Mouse (Mus musculus) liver, embryonic 12.5 days (tissue): Measurements from ENCODE around the gene Nprl2. TPM values are rescaled to one million over a fixed set of nuclear protein-coding genes. Genes with fewer than 3 reads are reported as not detected.

Source experiments
- ATAC-seq: fragments of 200-750 bp; cut with Nextera tagmentation; 2 replicates; pipeline ENCODE4 v1.8.0; 2017; ENCODE audit warnings: moderate number of reproducible peaks, mild to moderate bottlenecking, moderate library complexity
- H3K27ac ChIP-seq: fragments of 300-500 bp; sonication (generic); 2 replicates; pipeline ENCODE4 v1.5.1; 2016; ENCODE audit warnings: mild to moderate bottlenecking
- H3K27me3 ChIP-seq: fragments of 300-500 bp; sonication (generic); replicated peaks from 2 replicates; pipeline ENCODE4 v1.6.1; 2016; ENCODE audit warnings: mild to moderate bottlenecking, moderate library complexity
- H3K36me3 ChIP-seq: fragments of 300-500 bp; sonication (generic); 2 replicates; pipeline ENCODE4 v1.6.1; 2016; ENCODE audit warnings: mild to moderate bottlenecking, moderate library complexity
- H3K4me1 ChIP-seq: fragments of 300-500 bp; sonication (generic); 2 replicates; pipeline ENCODE4 v1.6.1; 2016
- H3K4me2 ChIP-seq: fragments of 300-500 bp; sonication (generic); 2 replicates; pipeline ENCODE4 v1.6.1; 2016; ENCODE audit warnings: mild to moderate bottlenecking, moderate library complexity
- H3K4me3 ChIP-seq: fragments of 300-500 bp; sonication (generic); 2 replicates; pipeline ENCODE4 v1.5.1; 2016; ENCODE audit warnings: mild to moderate bottlenecking, moderate library complexity
- H3K9ac ChIP-seq: fragments of 300-500 bp; sonication (generic); 2 replicates; pipeline ENCODE4 v1.6.1; 2016; ENCODE audit warnings: mild to moderate bottlenecking, moderate library complexity
- H3K9me3 ChIP-seq: fragments of 300-500 bp; sonication (generic); replicated peaks from 2 replicates; pipeline ENCODE4 v1.6.1; 2016; ENCODE audit warnings: mild to moderate bottlenecking, moderate library complexity
- WGBS: fragments of 180-500 bp; shearing (Covaris S2); methylation state at CpG from one replicate; pipeline ENCODE4 v1.1.7; 2016; ENCODE audit not compliant: insufficient replicate concordance; 5-methylcytosine and 5-hydroxymethylcytosine counted together
- polyA plus RNA-seq: library from polyadenylated mRNA; unstranded; fragments of >200 nt; fragmentation: Nextera tagmentation; extraction: Ambion mirVana; gene quantifications from 2 replicates; pipeline ENCODE4 v1.2.1, GENCODE M21; 2016

Nprl2 gene
- polyA plus RNA-seq, 1 experiment from 2014 or later = 15.3 TPM

- peak overlapping the region; percentile 28; the same call in 1 of the 2 replicates for H3K27ac ChIP-seq
- H3K4me1 ChIP-seq = peaks cover 56% of the 10 kb centered on the region
- no peaks in the 10 kb centered on the region for H3K9me3 ChIP-seq
- H3K9ac ChIP-seq = no peak overlapping the region
- no peaks in the 10 kb centered on the region for H3K27me3 ChIP-seq
- WGBS = 63% methylated on average over 4 of the region's 4 CpGs
- no peak overlapping the region for H3K4me2 ChIP-seq
- ATAC-seq = no peak
- H3K4me3 ChIP-seq = no peak overlapping the region
- peaks cover 61% of the 10 kb centered on the region for H3K36me3 ChIP-seq
These were observed 1.6 kb upstream of the Nprl2 start for GRCm38 (mm10) chr9:107540420-107540819.

GRCm38 (mm10) chr9:107541005-107541404 is 1.0 kb upstream of the Nprl2 start:
- no peak; the same call in 1 of the 2 replicates for ATAC-seq
- peak overlapping the region; percentile 83; the same call in 1 of the 2 replicates for H3K27ac ChIP-seq
- peak overlapping the region; percentile 94 for H3K4me2 ChIP-seq
- WGBS = 41% methylated on average over 10 of the region's 10 CpGs
- H3K9me3 ChIP-seq = no peaks in the 10 kb centered on the region
- H3K4me3 ChIP-seq = peak overlapping the region; percentile 68
- H3K36me3 ChIP-seq = peaks cover 61% of the 10 kb centered on the region
- peaks cover 55% of the 10 kb centered on the region for H3K4me1 ChIP-seq
- H3K27me3 ChIP-seq = no peaks in the 10 kb centered on the region
- no peak overlapping the region for H3K9ac ChIP-seq

GRCm38 (mm10) chr9:107542352-107542686 is 293 bp downstream of the Nprl2 start:
- Histone ChIP-seq H3K4me3 (peak overlapping the region; percentile 68), H3K9ac (peak overlapping the region; percentile 75), H3K36me3 (peaks cover 52% of the 10 kb centered on the region), H3K4me1 (peaks cover 55% of the 10 kb centered on the region), H3K27me3 (no peaks in the 10 kb centered on the region), H3K4me2 (peak overlapping the region; percentile 94), H3K27ac (peak overlapping the region; percentile 83), H3K9me3 (no peaks in the 10 kb centered on the region)
- WGBS = 1% methylated on average over 11 of the region's 11 CpGs
- ATAC-seq = peak; percentile 25

GRCm38 (mm10) chr9:107542721-107543120 is 695 bp downstream of the Nprl2 start:
- 42% methylated on average over 8 of the region's 8 CpGs for WGBS
- peak overlapping the region; percentile 83 for H3K27ac ChIP-seq
- H3K9ac ChIP-seq = peak overlapping the region; percentile 75
- ATAC-seq = no peak
- no peaks in the 10 kb centered on the region for H3K9me3 ChIP-seq
- H3K4me3 ChIP-seq = peak overlapping the region; percentile 68
- peak overlapping the region; percentile 94 for H3K4me2 ChIP-seq
- H3K4me1 ChIP-seq = peaks cover 55% of the 10 kb centered on the region
- peaks cover 48% of the 10 kb centered on the region for H3K36me3 ChIP-seq
- no peaks in the 10 kb centered on the region for H3K27me3 ChIP-seq

- Histone ChIP-seq H3K4me1 (peaks cover 55% of the 10 kb centered on the region), H3K9ac (no peak overlapping the region), H3K27ac (no peak overlapping the region), H3K4me2 (peak overlapping the region; percentile 94), H3K9me3 (no peaks in the 10 kb centered on the region), H3K27me3 (peaks cover 3% of the 10 kb centered on the region), H3K4me3 (no peak overlapping the region; the same call in 1 of the 2 replicates), H3K36me3 (peaks cover 42% of the 10 kb centered on the region)
- 77% methylated on average over 11 of the region's 11 CpGs for WGBS
- no peak for ATAC-seq
These were observed 1.3 kb downstream of the Nprl2 start for GRCm38 (mm10) chr9:107543299-107543698.

- Histone ChIP-seq H3K4me1 (peaks cover 55% of the 10 kb centered on the region), H3K27ac (no peak overlapping the region), H3K9ac (no peak overlapping the region), H3K36me3 (peaks cover 33% of the 10 kb centered on the region), H3K27me3 (peaks cover 13% of the 10 kb centered on the region), H3K9me3 (no peaks in the 10 kb centered on the region), H3K4me3 (no peak overlapping the region), H3K4me2 (no peak overlapping the region)
- WGBS = 90% methylated on average over 17 of the region's 17 CpGs
- ATAC-seq = no peak
These were observed 2.2 kb downstream of the Nprl2 start for GRCm38 (mm10) chr9:107544196-107544700.

- Histone ChIP-seq H3K9me3 (no peaks in the 10 kb centered on the region), H3K27ac (no peak overlapping the region), H3K4me1 (peaks cover 53% of the 10 kb centered on the region), H3K4me3 (no peak overlapping the region), H3K4me2 (no peak overlapping the region), H3K9ac (no peak overlapping the region), H3K27me3 (peaks cover 17% of the 10 kb centered on the region), H3K36me3 (peaks cover 28% of the 10 kb centered on the region)
- WGBS = 88% methylated on average over 12 of the region's 12 CpGs
- no peak for ATAC-seq
These were observed 2.7 kb downstream of the Nprl2 start for GRCm38 (mm10) chr9:107544729-107545128.

GRCm38 (mm10) chr9:107545199-107545598 is 3.2 kb downstream of the Nprl2 start:
- H3K4me2 ChIP-seq = no peak overlapping the region
- H3K4me1 ChIP-seq = peaks cover 55% of the 10 kb centered on the region
- H3K27ac ChIP-seq = no peak overlapping the region
- H3K9ac ChIP-seq = no peak overlapping the region
- 77% methylated on average over 10 of the region's 10 CpGs for WGBS
- H3K9me3 ChIP-seq = no peaks in the 10 kb centered on the region
- peaks cover 23% of the 10 kb centered on the region for H3K36me3 ChIP-seq
- ATAC-seq = no peak
- H3K27me3 ChIP-seq = peaks cover 22% of the 10 kb centered on the region
- H3K4me3 ChIP-seq = no peak overlapping the region

- H3K4me3 ChIP-seq = no peak overlapping the region
- peaks cover 21% of the 10 kb centered on the region for H3K36me3 ChIP-seq
- H3K9ac ChIP-seq = no peak overlapping the region
- no peak overlapping the region for H3K27ac ChIP-seq
- 8% methylated on average over 3 of the region's 3 CpGs for WGBS
- peaks cover 26% of the 10 kb centered on the region for H3K27me3 ChIP-seq
- H3K4me2 ChIP-seq = no peak overlapping the region
- no peak for ATAC-seq
- H3K9me3 ChIP-seq = no peaks in the 10 kb centered on the region
- peaks cover 56% of the 10 kb centered on the region for H3K4me1 ChIP-seq
These were observed 3.6 kb downstream of the Nprl2 start for GRCm38 (mm10) chr9:107545602-107546001.

- no peak within 1 kb of the TSS; the same call in 1 of the 2 replicates for H3K9ac ChIP-seq
- H3K9me3 ChIP-seq = no peaks in the 10 kb centered on the region
- peak within 1 kb of the TSS; percentile 16; the same call in 1 of the 2 replicates for H3K4me3 ChIP-seq
- H3K4me1 ChIP-seq = peaks cover 60% of the 10 kb centered on the region
- peaks cover 21% of the 10 kb centered on the region for H3K36me3 ChIP-seq
- H3K4me2 ChIP-seq = peak within 1 kb of the TSS; percentile 64
- H3K27me3 ChIP-seq = peaks cover 40% of the 10 kb centered on the region
- H3K27ac ChIP-seq = no peak within 1 kb of the TSS
- peak; percentile 71 for ATAC-seq
- WGBS = 4% methylated on average over 20 of the region's 20 CpGs
These were observed 5.0 kb downstream of the Nprl2 start, which contains the start of gene Zmynd10 for GRCm38 (mm10) chr9:107547026-107547425. Gene Zmynd10 (plus strand): TSS chr9:107547298.

- Histone ChIP-seq H3K27me3 (peaks cover 45% of the 10 kb centered on the region), H3K36me3 (peaks cover 21% of the 10 kb centered on the region), H3K4me1 (peaks cover 61% of the 10 kb centered on the region), H3K4me2 (no peak overlapping the region), H3K9ac (no peak overlapping the region), H3K4me3 (no peak overlapping the region), H3K9me3 (no peaks in the 10 kb centered on the region), H3K27ac (no peak overlapping the region)
- 69% methylated on average over 5 of the region's 5 CpGs for WGBS
- ATAC-seq = no peak
These were observed 5.9 kb downstream of the Nprl2 start for GRCm38 (mm10) chr9:107547957-107548356.

GRCm38 (mm10) chr9:107548820-107549219 is 6.8 kb downstream of the Nprl2 start:
- H3K36me3 ChIP-seq = peaks cover 16% of the 10 kb centered on the region
- H3K27ac ChIP-seq = no peak overlapping the region
- H3K9me3 ChIP-seq = no peaks in the 10 kb centered on the region
- no peak for ATAC-seq
- H3K4me2 ChIP-seq = no peak overlapping the region
- WGBS = 83% methylated on average over 10 of the region's 10 CpGs
- no peak overlapping the region for H3K4me3 ChIP-seq
- no peak overlapping the region for H3K9ac ChIP-seq
- peaks cover 45% of the 10 kb centered on the region for H3K27me3 ChIP-seq
- H3K4me1 ChIP-seq = peaks cover 63% of the 10 kb centered on the region
